Mouse (Mus musculus): ENCODE data around the gene AU022252. TPM values are rescaled to one million over a fixed set of nuclear protein-coding genes. Genes with fewer than 3 reads are reported as not detected.

AU022252 gene
- polyA plus RNA-seq, 1 experiment from 2014 or later = 34.4 TPM

DNA sequence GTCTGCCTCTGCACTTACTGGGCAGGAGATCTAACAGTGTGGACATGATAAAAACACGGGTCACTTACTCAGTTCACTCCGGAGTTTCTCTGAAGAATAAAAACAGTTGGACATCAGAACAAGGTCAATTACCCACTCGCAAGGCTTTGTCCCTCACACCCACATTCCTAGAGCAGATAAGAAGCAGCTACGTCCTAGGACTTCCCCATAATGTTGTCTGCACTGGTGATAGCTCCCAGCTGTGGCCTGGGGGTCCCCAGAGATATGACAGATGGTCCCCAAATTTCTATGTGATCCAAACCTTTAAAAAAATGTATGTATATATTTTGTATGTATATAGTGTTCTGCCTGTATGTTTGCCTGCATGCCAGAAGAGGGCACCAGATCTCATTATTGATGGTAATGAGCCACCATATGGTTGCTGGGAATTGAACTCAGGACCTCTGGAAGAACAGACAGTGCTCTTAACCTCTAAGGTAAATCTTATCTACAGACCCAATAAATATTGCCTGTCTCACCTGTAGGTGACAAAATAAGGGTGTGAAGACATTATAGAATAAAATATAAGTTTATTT, 52.3 kb downstream of the AU022252 start:
- Histone ChIP-seq H3K27ac (replicated peaks) (no peak overlapping the region), H3K4me2 (replicated peaks) (no peak overlapping the region), H3K9ac (replicated peaks) (no peak overlapping the region), H3K4me3 (no peak overlapping the region), H3K9me3 (no peaks in the 10 kb centered on the region), H3K4me1 (no peaks in the 10 kb centered on the region), H3K36me3 (no peaks in the 10 kb centered on the region), H3K27me3 (no peaks in the 10 kb centered on the region)
- ATAC-seq (ENCODE audit: low FRiP score, low read depth) = no peak
- WGBS = 65% methylated on average over 4 of the region's 4 CpGs

- Histone ChIP-seq H3K27ac (replicated peaks) (no peak overlapping the region), H3K36me3 (no peaks in the 10 kb centered on the region), H3K4me3 (no peak overlapping the region), H3K9ac (replicated peaks) (no peak overlapping the region), H3K4me2 (replicated peaks) (no peak overlapping the region), H3K27me3 (no peaks in the 10 kb centered on the region), H3K4me1 (no peaks in the 10 kb centered on the region), H3K9me3 (no peaks in the 10 kb centered on the region)
- ATAC-seq (ENCODE audit: low FRiP score, low read depth) = no peak
- 83% methylated on average over 18 of the region's 18 CpGs for WGBS
Measured at GRCm38 (mm10) chr4:119178331-119178730, 54.2 kb downstream of the AU022252 start.

DNA sequence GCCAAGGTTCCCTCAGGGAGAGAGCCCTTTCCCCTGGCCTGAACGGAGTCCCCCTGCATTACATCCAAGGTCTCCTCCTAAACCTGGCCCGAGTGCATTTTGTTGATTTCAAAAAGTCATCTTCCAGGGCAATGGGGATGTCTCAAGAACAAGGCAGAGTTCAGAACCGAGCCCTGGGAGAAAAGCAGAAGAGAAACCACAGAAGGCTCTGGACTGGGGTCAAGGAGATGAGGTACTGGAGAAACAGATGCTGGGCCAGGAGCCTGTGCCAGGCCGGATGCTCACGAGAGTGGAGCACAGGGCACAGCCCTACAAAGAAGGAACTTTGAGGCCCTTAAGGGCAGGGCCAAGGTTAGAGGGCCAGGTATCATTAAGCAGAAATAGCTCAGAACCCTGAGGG, 54.8 kb downstream of the AU022252 start:
- no peak for ATAC-seq (ENCODE audit: low FRiP score, low read depth)
- H3K9ac ChIP-seq (replicated peaks) = no peak overlapping the region
- no peaks in the 10 kb centered on the region for H3K9me3 ChIP-seq
- H3K36me3 ChIP-seq = no peaks in the 10 kb centered on the region
- no peak overlapping the region for H3K4me2 ChIP-seq (replicated peaks)
- no peak overlapping the region for H3K4me3 ChIP-seq
- 76% methylated on average over 5 of the region's 5 CpGs for WGBS
- no peak overlapping the region for H3K27ac ChIP-seq (replicated peaks)
- no peaks in the 10 kb centered on the region for H3K27me3 ChIP-seq
- peaks cover 5% of the 10 kb centered on the region for H3K4me1 ChIP-seq

- Histone ChIP-seq H3K27ac (replicated peaks) (peak within 1 kb of the TSS; percentile 60; the same call in 1 of the 2 replicates), H3K9ac (replicated peaks) (peak within 1 kb of the TSS; percentile 85), H3K4me1 (peaks cover 20% of the 10 kb centered on the region), H3K4me3 (peak within 1 kb of the TSS; percentile 75), H3K9me3 (no peaks in the 10 kb centered on the region), H3K4me2 (replicated peaks) (peak within 1 kb of the TSS; percentile 66), H3K27me3 (no peaks in the 10 kb centered on the region), H3K36me3 (peaks cover 17% of the 10 kb centered on the region)
- under 1% methylated on average over 40 of the region's 40 CpGs for WGBS
- peak; percentile 100 for ATAC-seq (ENCODE audit: low FRiP score, low read depth)
Measured at GRCm38 (mm10) chr4:119173851-119174453, 58.6 kb downstream of the AU022252 start, which contains the start of gene Zfp691. Zfp691 (minus strand) TSS chr4:119174195.

GRCm38 (mm10) chr4:119172919-119173650, 59.4 kb downstream of the AU022252 start:
- peaks cover 20% of the 10 kb centered on the region for H3K4me1 ChIP-seq
- H3K9me3 ChIP-seq = no peaks in the 10 kb centered on the region
- H3K4me2 ChIP-seq (replicated peaks) = peak overlapping the region; percentile 66
- peaks cover 26% of the 10 kb centered on the region for H3K36me3 ChIP-seq
- no peaks in the 10 kb centered on the region for H3K27me3 ChIP-seq
- ATAC-seq (ENCODE audit: low FRiP score, low read depth) = no peak
- 47% methylated on average over 18 of the region's 18 CpGs for WGBS
- peak overlapping the region; percentile 75 for H3K4me3 ChIP-seq
- H3K9ac ChIP-seq (replicated peaks) = peak overlapping the region; percentile 85
- 0 out of 2 replicates have a peak overlapping the region, but pooled peaks have one; percentile 60 for H3K27ac ChIP-seq (replicated peaks)

GRCm38 (mm10) chr4:119167663-119168062, 64.8 kb downstream of the AU022252 start:
- ATAC-seq (ENCODE audit: low FRiP score, low read depth) = peak; percentile 54; the same call in 1 of the 2 replicates
- H3K4me3 ChIP-seq = no peak overlapping the region
- WGBS = 6% methylated on average over 4 of the region's 4 CpGs
- peaks cover 15% of the 10 kb centered on the region for H3K4me1 ChIP-seq
- no peaks in the 10 kb centered on the region for H3K27me3 ChIP-seq
- H3K9me3 ChIP-seq = no peaks in the 10 kb centered on the region
- no peak overlapping the region for H3K27ac ChIP-seq (replicated peaks)
- no peak overlapping the region for H3K4me2 ChIP-seq (replicated peaks)
- peaks cover 27% of the 10 kb centered on the region for H3K36me3 ChIP-seq
- no peak overlapping the region for H3K9ac ChIP-seq (replicated peaks)

- H3K4me3 ChIP-seq = no peak overlapping the region
- H3K9ac ChIP-seq (replicated peaks) = no peak overlapping the region
- H3K36me3 ChIP-seq = peaks cover 27% of the 10 kb centered on the region
- no peak overlapping the region for H3K4me2 ChIP-seq (replicated peaks)
- WGBS = 86% methylated on average over 4 of the region's 4 CpGs
- no peaks in the 10 kb centered on the region for H3K9me3 ChIP-seq
- H3K27me3 ChIP-seq = no peaks in the 10 kb centered on the region
- H3K27ac ChIP-seq (replicated peaks) = no peak overlapping the region
- no peak for ATAC-seq (ENCODE audit: low FRiP score, low read depth)
- H3K4me1 ChIP-seq = peaks cover 9% of the 10 kb centered on the region
Measured at GRCm38 (mm10) chr4:119167068-119167467, 65.4 kb downstream of the AU022252 start.

- WGBS = 72% methylated on average over 7 of the region's 7 CpGs
- Histone ChIP-seq H3K4me3 (no peak overlapping the region), H3K27ac (replicated peaks) (no peak overlapping the region), H3K36me3 (peaks cover 27% of the 10 kb centered on the region), H3K4me1 (no peaks in the 10 kb centered on the region), H3K9ac (replicated peaks) (no peak overlapping the region), H3K9me3 (no peaks in the 10 kb centered on the region), H3K27me3 (no peaks in the 10 kb centered on the region), H3K4me2 (replicated peaks) (no peak overlapping the region)
- ATAC-seq (ENCODE audit: low FRiP score, low read depth) = no peak
Measured at GRCm38 (mm10) chr4:119165916-119166315, 66.6 kb downstream of the AU022252 start.

DNA sequence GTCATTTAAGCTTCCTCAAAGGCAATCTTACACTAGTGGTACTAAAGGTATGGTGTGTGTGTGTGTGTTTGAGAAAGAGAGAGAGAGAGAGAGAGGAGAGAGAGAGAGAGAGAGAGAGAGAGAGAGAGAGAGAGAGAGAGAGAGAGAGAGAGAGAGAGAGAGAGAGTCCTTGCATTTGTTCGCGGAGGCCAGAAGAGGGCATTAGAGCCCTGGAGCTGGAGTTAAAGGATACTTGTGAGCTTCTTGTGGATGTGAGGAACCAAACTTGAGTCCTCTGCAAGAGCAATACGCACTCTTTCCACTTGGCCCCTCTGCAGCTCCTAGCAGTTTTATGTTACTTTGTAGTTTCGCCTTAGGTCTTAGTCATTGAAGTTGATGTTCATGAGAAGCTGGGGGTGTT, 69.5 kb downstream of the AU022252 start:
- no peak overlapping the region for H3K9ac ChIP-seq (replicated peaks)
- no peak overlapping the region for H3K4me2 ChIP-seq (replicated peaks)
- ATAC-seq (ENCODE audit: low FRiP score, low read depth) = no peak
- no peaks in the 10 kb centered on the region for H3K9me3 ChIP-seq
- no peak overlapping the region for H3K27ac ChIP-seq (replicated peaks)
- no peaks in the 10 kb centered on the region for H3K4me1 ChIP-seq
- no peaks in the 10 kb centered on the region for H3K27me3 ChIP-seq
- no peaks in the 10 kb centered on the region for H3K36me3 ChIP-seq
- WGBS = 77% methylated on average over 4 of the region's 4 CpGs
- H3K4me3 ChIP-seq = no peak overlapping the region

- Histone ChIP-seq H3K4me1 (no peaks in the 10 kb centered on the region), H3K9ac (replicated peaks) (no peak overlapping the region), H3K27me3 (no peaks in the 10 kb centered on the region), H3K36me3 (no peaks in the 10 kb centered on the region), H3K9me3 (no peaks in the 10 kb centered on the region), H3K27ac (replicated peaks) (no peak overlapping the region), H3K4me2 (replicated peaks) (no peak overlapping the region), H3K4me3 (no peak overlapping the region)
- 79% methylated on average over 3 of the region's 3 CpGs for WGBS
- ATAC-seq (ENCODE audit: low FRiP score, low read depth) = no peak
Measured at GRCm38 (mm10) chr4:119161358-119161757, 71.2 kb downstream of the AU022252 start.

- Histone ChIP-seq H3K4me2 (replicated peaks) (no peak overlapping the region), H3K4me3 (no peak overlapping the region), H3K9ac (replicated peaks) (no peak overlapping the region), H3K27ac (replicated peaks) (no peak overlapping the region), H3K27me3 (no peaks in the 10 kb centered on the region), H3K9me3 (no peaks in the 10 kb centered on the region), H3K4me1 (no peaks in the 10 kb centered on the region), H3K36me3 (no peaks in the 10 kb centered on the region)
- 87% methylated on average over 5 of the region's 5 CpGs for WGBS
- ATAC-seq (ENCODE audit: low FRiP score, low read depth) = no peak
Measured at GRCm38 (mm10) chr4:119157891-119158290, 74.6 kb downstream of the AU022252 start.

GRCm38 (mm10) chr4:119157186-119157585, 75.3 kb downstream of the AU022252 start:
- H3K27me3 ChIP-seq = no peaks in the 10 kb centered on the region
- no peak overlapping the region for H3K27ac ChIP-seq (replicated peaks)
- no peak overlapping the region for H3K4me2 ChIP-seq (replicated peaks)
- ATAC-seq (ENCODE audit: low FRiP score, low read depth) = no peak
- 38% methylated on average over 2 of the region's 2 CpGs for WGBS
- H3K9me3 ChIP-seq = no peaks in the 10 kb centered on the region
- no peak overlapping the region for H3K4me3 ChIP-seq
- H3K9ac ChIP-seq (replicated peaks) = no peak overlapping the region
- H3K4me1 ChIP-seq = no peaks in the 10 kb centered on the region
- H3K36me3 ChIP-seq = no peaks in the 10 kb centered on the region
